Mouse (Mus musculus): ENCODE measurements around the gene Tedc2. TPM values are rescaled to one million over a fixed set of nuclear protein-coding genes. Genes with fewer than 3 reads are reported as not detected.

Tedc2 gene
- polyA plus RNA-seq, 1 experiment from 2014 or later = 24.1 TPM

- Histone ChIP-seq H3K4me1 (peaks cover 79% of the 10 kb centered on the region), H3K36me3 (peaks cover 10% of the 10 kb centered on the region), H3K27me3 (ENCODE audit: low read depth, poor library complexity, severe bottlenecking) (peaks cover 22% of the 10 kb centered on the region), H3K9me3 (replicated peaks) (no peaks in the 10 kb centered on the region), H3K4me3 (peak overlapping the region; percentile 70), H3K27ac (peak overlapping the region; percentile 96)
- WGBS = 77% methylated on average over 3 of the region's 3 CpGs
- DNase-seq (ENCODE audit: low spot score) = no peak
Observed at GRCm38 (mm10) chr17:24209916-24210240, 10.8 kb downstream of the Tedc2 start.

- Histone ChIP-seq H3K9me3 (replicated peaks) (no peaks in the 10 kb centered on the region), H3K4me3 (peak within 1 kb of the TSS; percentile 70), H3K27ac (peak within 1 kb of the TSS; percentile 96), H3K4me1 (peaks cover 85% of the 10 kb centered on the region), H3K27me3 (ENCODE audit: low read depth, poor library complexity, severe bottlenecking) (peaks cover 22% of the 10 kb centered on the region), H3K36me3 (peaks cover 4% of the 10 kb centered on the region; the same call in 1 of the 2 replicates)
- DNase-seq (ENCODE audit: low spot score) = peak; percentile 91
- under 1% methylated on average over 43 of the region's 43 CpGs for WGBS
Observed at GRCm38 (mm10) chr17:24209043-24209915, 11.4 kb downstream of the Tedc2 start, which contains the start of gene Ntn3. Gene Ntn3 (minus strand): TSS chr17:24209531.

- 1% methylated on average over 29 of the region's 29 CpGs for WGBS
- DNase-seq (ENCODE audit: low spot score) = peak; percentile 75
Observed at GRCm38 (mm10) chr17:24208641-24209042, 12.0 kb downstream of the Tedc2 start.

GRCm38 (mm10) chr17:24207768-24208640 lies 12.6 kb downstream of the Tedc2 start:
- peak overlapping the region; percentile 96 for H3K27ac ChIP-seq
- H3K27me3 ChIP-seq (ENCODE audit: low read depth, poor library complexity, severe bottlenecking) = peaks cover 22% of the 10 kb centered on the region
- H3K4me1 ChIP-seq = peaks cover 90% of the 10 kb centered on the region
- peaks cover 4% of the 10 kb centered on the region; the same call in 1 of the 2 replicates for H3K36me3 ChIP-seq
- H3K4me3 ChIP-seq = peak overlapping the region; percentile 70
- DNase-seq (ENCODE audit: low spot score) = peak; percentile 44
- 60% methylated on average over 34 of the region's 34 CpGs for WGBS
- H3K9me3 ChIP-seq (replicated peaks) = no peaks in the 10 kb centered on the region

More at GRCm38 (mm10) chr17:24208641-24209042, 12.0 kb downstream of the Tedc2 start:
- peaks cover 90% of the 10 kb centered on the region for H3K4me1 ChIP-seq
- peaks cover 22% of the 10 kb centered on the region for H3K27me3 ChIP-seq (ENCODE audit: low read depth, poor library complexity, severe bottlenecking)
- H3K9me3 ChIP-seq (replicated peaks) = no peaks in the 10 kb centered on the region
- H3K36me3 ChIP-seq = peaks cover 4% of the 10 kb centered on the region; the same call in 1 of the 2 replicates
- peak overlapping the region; percentile 96 for H3K27ac ChIP-seq
- peak overlapping the region; percentile 70 for H3K4me3 ChIP-seq

- no peaks in the 10 kb centered on the region for H3K9me3 ChIP-seq (replicated peaks)
- peaks cover 4% of the 10 kb centered on the region; the same call in 1 of the 2 replicates for H3K36me3 ChIP-seq
- peak overlapping the region; percentile 70 for H3K4me3 ChIP-seq
- H3K27ac ChIP-seq = peak overlapping the region; percentile 87
- peaks cover 79% of the 10 kb centered on the region for H3K4me1 ChIP-seq
- peak; percentile 70 for DNase-seq (ENCODE audit: low spot score)
- 6% methylated on average over 62 of the region's 62 CpGs for WGBS
- peaks cover 22% of the 10 kb centered on the region for H3K27me3 ChIP-seq (ENCODE audit: low read depth, poor library complexity, severe bottlenecking)
Observed at GRCm38 (mm10) chr17:24206451-24207351, 13.9 kb downstream of the Tedc2 start.

- Histone ChIP-seq H3K36me3 (peaks cover 4% of the 10 kb centered on the region; the same call in 1 of the 2 replicates), H3K27ac (peak overlapping the region; percentile 87), H3K9me3 (replicated peaks) (no peaks in the 10 kb centered on the region), H3K4me1 (peaks cover 71% of the 10 kb centered on the region), H3K27me3 (ENCODE audit: low read depth, poor library complexity, severe bottlenecking) (peaks cover 22% of the 10 kb centered on the region), H3K4me3 (peak overlapping the region; percentile 70)
- 8% methylated on average over 15 of the region's 15 CpGs for WGBS
- no peak for DNase-seq (ENCODE audit: low spot score)
Observed at GRCm38 (mm10) chr17:24205908-24206361, 14.7 kb downstream of the Tedc2 start.

- under 1% methylated on average over 65 of the region's 65 CpGs for WGBS
- peak; percentile 97 for DNase-seq (ENCODE audit: low spot score)
Observed at GRCm38 (mm10) chr17:24205284-24205888, 15.3 kb downstream of the Tedc2 start, which contains the start of gene Tbc1d24. Gene Tbc1d24 (minus strand): TSS chr17:24205562.

GRCm38 (mm10) chr17:24204846-24205245 lies 15.8 kb downstream of the Tedc2 start:
- WGBS = 13% methylated on average over 7 of the region's 7 CpGs
- Histone ChIP-seq H3K27ac (peak overlapping the region; percentile 87), H3K27me3 (ENCODE audit: low read depth, poor library complexity, severe bottlenecking) (peaks cover 22% of the 10 kb centered on the region), H3K36me3 (peaks cover 4% of the 10 kb centered on the region; the same call in 1 of the 2 replicates), H3K4me1 (peaks cover 61% of the 10 kb centered on the region), H3K9me3 (replicated peaks) (no peaks in the 10 kb centered on the region), H3K4me3 (peak overlapping the region; percentile 70)
- DNase-seq (ENCODE audit: low spot score) = peak; percentile 53

More at GRCm38 (mm10) chr17:24205284-24205888, 15.3 kb downstream of the Tedc2 start, which contains the start of gene Tbc1d24:
- H3K27ac ChIP-seq = peak within 1 kb of the TSS; percentile 87
- peaks cover 22% of the 10 kb centered on the region for H3K27me3 ChIP-seq (ENCODE audit: low read depth, poor library complexity, severe bottlenecking)
- H3K4me3 ChIP-seq = peak within 1 kb of the TSS; percentile 70
- no peaks in the 10 kb centered on the region for H3K9me3 ChIP-seq (replicated peaks)
- H3K4me1 ChIP-seq = peaks cover 66% of the 10 kb centered on the region
- H3K36me3 ChIP-seq = peaks cover 4% of the 10 kb centered on the region; the same call in 1 of the 2 replicates

- H3K9me3 ChIP-seq (replicated peaks) = no peaks in the 10 kb centered on the region
- no peak overlapping the region for H3K27ac ChIP-seq
- H3K27me3 ChIP-seq (ENCODE audit: low read depth, poor library complexity, severe bottlenecking) = peaks cover 22% of the 10 kb centered on the region
- no peak for DNase-seq (ENCODE audit: low spot score)
- H3K4me3 ChIP-seq = no peak overlapping the region
- H3K4me1 ChIP-seq = peaks cover 51% of the 10 kb centered on the region
- H3K36me3 ChIP-seq = peaks cover 4% of the 10 kb centered on the region; the same call in 1 of the 2 replicates
- WGBS = 79% methylated on average over 3 of the region's 3 CpGs
Observed at GRCm38 (mm10) chr17:24203611-24204534, 16.8 kb downstream of the Tedc2 start.

GRCm38 (mm10) chr17:24203068-24203467 lies 17.6 kb downstream of the Tedc2 start:
- 54% methylated on average over 4 of the region's 4 CpGs for WGBS
- peaks cover 43% of the 10 kb centered on the region for H3K4me1 ChIP-seq
- DNase-seq (ENCODE audit: low spot score) = no peak
- H3K27me3 ChIP-seq (ENCODE audit: low read depth, poor library complexity, severe bottlenecking) = peaks cover 22% of the 10 kb centered on the region
- H3K36me3 ChIP-seq = peaks cover 4% of the 10 kb centered on the region; the same call in 1 of the 2 replicates
- no peak overlapping the region for H3K27ac ChIP-seq
- H3K4me3 ChIP-seq = no peak overlapping the region
- H3K9me3 ChIP-seq (replicated peaks) = no peaks in the 10 kb centered on the region
